Mouse (Mus musculus): ENCODE data around the gene Carmil1.
A peak's percentile ranks its signal among the peaks of the same experiment; 100 is the strongest.

Carmil1 gene

DNA sequence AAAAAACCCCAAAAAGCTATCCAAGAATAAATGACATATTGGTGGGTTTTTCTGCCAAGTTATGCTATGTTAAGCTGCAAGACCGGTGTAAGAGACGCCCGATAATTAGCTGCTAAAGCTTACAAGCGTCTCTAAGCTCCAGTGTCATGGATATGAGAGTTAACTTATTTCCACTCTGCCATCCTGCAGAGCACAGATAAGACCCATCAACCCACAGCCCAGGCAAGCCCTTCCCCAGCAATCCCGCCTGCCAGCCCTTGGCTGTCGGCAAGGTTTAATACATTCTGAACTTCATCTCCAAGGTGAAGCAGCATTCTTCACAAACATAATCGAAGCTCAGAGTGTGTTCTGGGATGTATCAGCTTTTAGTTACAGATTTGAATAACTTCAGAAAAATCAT lies 240.4 kb downstream of the Carmil1 start:
- DNase-seq (ENCODE audit: low spot score in 2 of 2): no peak

GRCm38 (mm10) chr13:24037502-24037901 lies 243.1 kb downstream of the Carmil1 start:
- no peak for DNase-seq (ENCODE audit: low spot score in 2 of 2)

DNA sequence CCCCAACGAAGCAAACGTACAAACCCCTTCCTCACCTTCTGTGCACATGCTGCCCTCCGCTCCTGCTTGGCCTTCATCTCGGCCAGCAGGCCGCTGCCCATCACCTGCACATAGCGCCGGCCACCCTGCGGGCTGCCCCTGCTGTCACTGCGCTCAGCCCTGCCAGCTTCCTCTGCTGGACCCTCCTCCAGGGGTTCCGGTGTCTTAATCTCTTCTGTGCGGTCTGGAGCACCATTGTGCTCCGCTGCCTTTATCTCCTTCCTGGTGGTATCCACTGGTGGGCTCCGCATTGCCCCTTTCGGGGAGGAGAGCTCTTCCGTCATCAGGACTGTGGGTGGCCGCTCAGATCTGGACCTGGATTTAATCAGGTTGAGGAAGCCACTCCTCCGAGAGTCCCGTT lies 244.4 kb downstream of the Carmil1 start:
- no peak for DNase-seq (ENCODE audit: low spot score in 2 of 2)

- no peak for DNase-seq (ENCODE audit: low spot score in 2 of 2)
These were observed 253.1 kb downstream of the Carmil1 start for GRCm38 (mm10) chr13:24027191-24028170.

DNA sequence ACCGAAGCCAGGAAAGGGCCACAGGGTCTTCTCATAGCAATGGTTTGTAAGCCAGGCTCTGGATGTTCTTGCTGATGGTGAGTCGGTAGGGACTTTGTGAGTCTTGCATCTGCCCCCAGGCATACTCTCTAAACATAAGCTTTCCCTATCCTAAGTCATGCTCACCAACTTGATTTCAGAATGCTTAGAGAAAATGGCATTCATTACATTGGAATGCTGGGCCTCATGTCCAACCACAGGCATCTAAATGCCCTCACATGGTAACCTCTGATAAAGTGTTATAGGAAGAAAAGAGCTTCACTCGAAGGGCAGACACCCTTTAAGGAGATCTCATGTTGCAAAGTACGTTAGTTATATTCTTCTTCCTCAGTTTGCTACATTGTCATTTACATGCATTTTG lies 262.1 kb downstream of the Carmil1 start:
- DNase-seq (ENCODE audit: low spot score in 2 of 2): no peak

- DNase-seq (ENCODE audit: low spot score in 2 of 2): no peak
These were observed 275.1 kb downstream of the Carmil1 start for GRCm38 (mm10) chr13:24005528-24005927.

GRCm38 (mm10) chr13:24001797-24002196 lies 278.8 kb downstream of the Carmil1 start:
- DNase-seq (ENCODE audit: low spot score in 2 of 2): no peak

- no peak for DNase-seq (ENCODE audit: low spot score in 2 of 2)
These were observed 279.5 kb downstream of the Carmil1 start for GRCm38 (mm10) chr13:24001081-24001480.

- no peak for DNase-seq (ENCODE audit: low spot score in 2 of 2)
These were observed 281.8 kb downstream of the Carmil1 start for GRCm38 (mm10) chr13:23998826-23999225.

DNA sequence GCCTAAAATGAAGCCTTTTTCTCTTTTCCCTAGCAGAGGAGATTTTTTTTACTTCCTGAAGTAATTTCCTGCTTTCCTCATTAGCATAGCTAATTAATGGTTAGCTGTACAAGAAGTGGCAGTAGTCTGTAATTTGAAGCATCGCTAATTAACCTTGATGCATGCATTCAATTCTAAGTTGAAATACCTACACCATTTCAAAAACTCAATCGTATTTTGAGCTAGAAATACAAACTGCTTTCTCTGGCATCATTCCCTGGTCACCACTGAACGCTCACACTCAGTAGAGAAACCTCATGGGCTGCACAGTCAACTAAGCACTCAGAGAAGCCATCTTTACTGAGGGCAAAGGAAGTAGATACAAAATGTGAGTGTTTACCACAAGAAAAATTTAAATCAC lies 285.8 kb downstream of the Carmil1 start:
- DNase-seq (ENCODE audit: low spot score in 2 of 2): no peak

- no peak for DNase-seq (ENCODE audit: low spot score in 2 of 2)
These were observed 286.6 kb downstream of the Carmil1 start for GRCm38 (mm10) chr13:23994024-23994423.

DNA sequence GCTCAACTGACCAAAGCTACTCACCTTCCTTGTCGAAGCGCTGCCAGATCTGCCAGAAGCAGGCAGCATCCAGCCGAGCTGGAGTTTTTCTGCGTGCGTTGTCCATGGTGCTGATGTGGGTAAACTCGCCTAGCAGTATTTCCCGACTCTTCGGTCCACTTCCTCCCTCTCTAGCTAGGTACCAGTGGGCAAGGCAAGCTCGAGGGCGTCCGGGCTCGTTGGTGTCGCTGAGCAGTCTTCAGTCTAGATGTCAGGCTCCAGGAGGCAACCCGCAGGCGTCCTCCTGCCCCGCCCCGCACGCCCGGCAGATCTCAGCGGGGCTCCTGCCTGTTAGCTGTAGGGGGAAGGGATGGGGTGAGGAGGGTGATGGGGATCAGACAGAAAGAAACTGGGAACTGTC lies 289.7 kb downstream of the Carmil1 start, which contains the start of gene Scgn:
TSS of gene Scgn (minus strand) at position 287 of the 400 bp plus-strand sequence.
- DNase-seq (ENCODE audit: low spot score in 2 of 2): peak in 1 of 2 experiments; percentile 29

DNA sequence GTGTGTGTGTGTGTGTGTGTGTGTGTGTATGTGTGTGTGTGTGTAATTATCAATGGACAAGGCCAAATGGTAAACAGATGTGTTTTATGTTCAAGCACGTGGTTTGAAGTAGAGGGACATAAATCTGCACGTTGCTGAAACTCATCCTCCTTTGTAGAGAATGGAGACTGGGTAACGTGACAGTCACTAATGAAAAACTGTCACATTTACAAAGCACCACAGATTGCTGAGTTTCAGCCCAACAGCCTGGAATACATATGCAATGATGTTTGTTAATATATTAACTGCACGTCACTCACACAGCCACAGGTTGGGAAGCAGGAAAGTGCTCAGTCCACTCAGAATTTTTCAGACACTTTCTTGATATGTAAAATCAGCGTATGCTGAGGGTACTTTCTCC lies 290.1 kb downstream of the Carmil1 start:
- DNase-seq (ENCODE audit: low spot score in 2 of 2): no peak

DNA sequence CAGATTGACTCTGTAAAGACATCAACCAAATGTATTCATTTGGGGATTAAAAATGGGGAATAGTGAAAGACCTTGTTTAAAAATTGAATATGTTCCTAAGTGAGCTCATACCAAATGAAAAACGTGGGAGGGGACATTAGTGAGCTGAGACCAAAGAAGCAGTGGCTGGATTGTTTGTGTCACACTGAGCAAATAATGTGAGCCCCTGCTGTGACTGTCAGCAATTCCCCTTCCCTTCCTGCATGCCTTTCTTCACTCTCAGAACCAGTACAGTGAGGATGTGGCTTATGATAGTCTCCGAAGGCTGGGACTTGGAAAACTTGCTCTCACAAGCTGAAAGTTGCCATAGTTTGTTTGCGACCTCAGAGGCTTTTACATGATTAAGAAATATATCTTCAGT lies 295.5 kb downstream of the Carmil1 start:
- no peak for DNase-seq (ENCODE audit: low spot score in 2 of 2)

- DNase-seq (ENCODE audit: low spot score in 2 of 2): no peak
These were observed 308.3 kb downstream of the Carmil1 start for GRCm38 (mm10) chr13:23972271-23972670.

DNA sequence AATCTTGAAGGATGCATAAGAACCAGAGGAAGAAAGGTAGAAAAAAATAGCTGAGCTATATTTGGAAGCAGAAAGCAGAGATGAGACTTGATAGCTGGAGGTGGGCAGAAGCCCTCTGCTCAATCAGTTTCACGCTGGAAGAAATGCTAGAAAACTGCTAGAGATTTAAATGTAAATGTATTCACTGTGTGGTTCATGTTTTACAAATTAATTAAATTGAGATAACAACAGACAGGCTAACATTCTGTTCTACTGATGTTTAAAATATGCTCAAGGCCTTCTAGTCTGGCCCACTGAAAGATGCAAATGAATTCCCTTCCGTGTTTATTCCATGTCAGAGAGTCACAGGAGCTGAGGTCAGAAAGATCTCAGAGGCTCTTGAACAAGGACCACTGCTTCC lies 308.7 kb downstream of the Carmil1 start:
- DNase-seq (ENCODE audit: low spot score in 2 of 2): no peak

DNA sequence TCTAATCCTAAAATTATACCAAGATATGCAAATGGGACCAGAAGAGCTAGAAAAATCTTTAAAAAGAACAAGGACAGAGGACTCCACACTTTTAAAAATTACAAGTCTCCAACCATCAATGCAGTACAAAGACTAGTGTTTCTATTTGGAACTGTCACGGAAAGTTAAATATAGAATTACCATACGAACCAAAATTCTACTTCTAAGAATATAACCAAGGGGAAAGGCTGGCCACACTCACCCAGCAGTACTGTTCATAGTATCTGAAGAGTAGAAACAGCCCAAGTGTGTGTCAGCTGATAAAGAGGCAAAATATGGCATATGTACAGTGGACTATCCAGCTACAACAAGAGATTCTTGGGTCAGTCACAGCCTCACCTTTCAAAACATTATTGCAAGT lies 315.7 kb downstream of the Carmil1 start:
- DNase-seq (ENCODE audit: low spot score in 2 of 2): no peak

All from frontal cortex, postnatal 10 days (tissue).